Comparison of ENCODE assay signal across 33 mouse cellular contexts in genomic region chr9:39679280-39679679, GRCm38 (mm10). TPM values are rescaled to one million over a fixed set of nuclear protein-coding genes. Genes with fewer than 3 reads are reported as not detected.
DNase-seq lines count a peak whose midpoint lies in the region; ATAC-seq and TF ChIP-seq lines count a peak whose summit lies in the region.
"Had no signal": no experiment of that assay in that cellular context is flagged by ENCODE, and none has a peak within 500 bp of the region (broad histone marks: within the 10 kb centered on the region; RNA-seq: fewer than 3 reads in every experiment).

No protein-coding gene starts in this region.

- ATAC-seq in embryonic facial prominence, embryonic 14.5 days (ENCODE audit: low read depth), result no peak
- peak; percentile 26; the same call in 1 of the 2 replicates for ATAC-seq in limb, embryonic 11.5 days (ENCODE audit: insufficient number of reproducible peaks, low FRiP score, low TSS enrichment, low read depth)
- ATAC-seq in lung, postnatal 0 days, result no peak
- ATAC-seq: CD4-positive, CD25-positive, alpha-beta regulatory T cell, adult 4 months had no signal

- H3K4me1 ChIP-seq in embryonic facial prominence, embryonic 14.5 days (ENCODE audit: control insufficient read depth, insufficient read depth, low read length), result no peaks in the 10 kb centered on the region
- H3K4me1 ChIP-seq in embryonic facial prominence, embryonic 10.5 days, result no peaks in the 10 kb centered on the region
- H3K4me1 ChIP-seq in limb, embryonic 11.5 days (ENCODE audit: control insufficient read depth, insufficient read depth, low read length), result no peaks in the 10 kb centered on the region
- no peaks in the 10 kb centered on the region for H3K4me1 ChIP-seq in limb, embryonic 10.5 days
- no peaks in the 10 kb centered on the region for H3K4me1 ChIP-seq in lung, postnatal 0 days (ENCODE audit: insufficient read depth, low read depth, low read length)
- H3K4me1 ChIP-seq: embryonic facial prominence, embryonic 15.5 days; heart, embryonic 15.5 days; limb, embryonic 13.5 days; liver, embryonic 13.5 days; lung, embryonic 15.5 days; neural tube, embryonic 12.5 days had no signal

- DNase-seq in embryonic facial prominence, embryonic 14.5 days (ENCODE audit: low spot score), result peak; percentile 30
- no peak for DNase-seq in embryonic facial prominence, embryonic 10.5 days (ENCODE audit: low spot score)
- DNase-seq in limb, embryonic 11.5 days (ENCODE audit: low spot score), result no peak
- no peak for DNase-seq in limb, embryonic 10.5 days (ENCODE audit: low spot score)
- DNase-seq in MN1 (ENCODE audit: low spot score), result peak; percentile 6
- peak; percentile 2 for DNase-seq in induced T-regulatory cell, adult 2 months (ENCODE audit: low read depth)
- no peak for DNase-seq in lung, postnatal 0 days (ENCODE audit: low spot score)
- no peak for DNase-seq in adrenal gland, adult 18-20 months (ENCODE audit: low spot score in 2 of 2)
- DNase-seq: cerebellum, adult 11 months; heart, adult 2 months; heart, postnatal 4 days; kidney, adult 8-10 months; kidney, postnatal 14 days; liver, embryonic 13.5 days; right cerebral cortex, postnatal 14 days; thymus, adult 18-20 months; thymus, postnatal 4 days had no signal

- H3K4me3 ChIP-seq in embryonic facial prominence, embryonic 14.5 days (ENCODE audit: low read depth, low read length), result no peak overlapping the region
- H3K4me3 ChIP-seq in embryonic facial prominence, embryonic 10.5 days, result no peak overlapping the region
- H3K4me3 ChIP-seq in limb, embryonic 11.5 days (ENCODE audit: low read depth, low read length), result no peak overlapping the region
- H3K4me3 ChIP-seq in limb, embryonic 10.5 days, result no peak overlapping the region
- no peak overlapping the region for H3K4me3 ChIP-seq in lung, postnatal 0 days (ENCODE audit: low read depth, low read length)
- H3K4me3 ChIP-seq: embryonic facial prominence, embryonic 15.5 days; heart, adult 2 months; heart, embryonic 15.5 days; layer of hippocampus, adult 2 months; limb, embryonic 13.5 days; liver, embryonic 13.5 days; lung, embryonic 15.5 days; neural tube, embryonic 12.5 days had no signal

- no peak overlapping the region for H3K27ac ChIP-seq in embryonic facial prominence, embryonic 14.5 days (replicated peaks; ENCODE audit: low read depth, low read length)
- no peak overlapping the region for H3K27ac ChIP-seq in embryonic facial prominence, embryonic 10.5 days (replicated peaks)
- H3K27ac ChIP-seq in limb, embryonic 11.5 days (replicated peaks; ENCODE audit: low read depth, low read length), result no peak overlapping the region
- H3K27ac ChIP-seq in limb, embryonic 10.5 days, result no peak overlapping the region
- H3K27ac ChIP-seq in lung, postnatal 0 days (ENCODE audit: low read length), result no peak overlapping the region
- H3K27ac ChIP-seq: embryonic facial prominence, embryonic 15.5 days; heart, adult 2 months; heart, embryonic 15.5 days; layer of hippocampus, adult 2 months; limb, embryonic 13.5 days; liver, embryonic 13.5 days; lung, embryonic 15.5 days; macrophage; neural tube, embryonic 12.5 days had no signal

- H3K27me3 ChIP-seq in embryonic facial prominence, embryonic 14.5 days (replicated peaks; ENCODE audit: control insufficient read depth, insufficient read depth, low read length), result no peaks in the 10 kb centered on the region
- no peaks in the 10 kb centered on the region for H3K27me3 ChIP-seq in embryonic facial prominence, embryonic 10.5 days (replicated peaks; ENCODE audit: low read depth, poor library complexity, severe bottlenecking)
- H3K27me3 ChIP-seq in limb, embryonic 11.5 days (ENCODE audit: control insufficient read depth, insufficient read depth, low read length), result no peaks in the 10 kb centered on the region
- no peaks in the 10 kb centered on the region for H3K27me3 ChIP-seq in limb, embryonic 10.5 days (ENCODE audit: low read depth, poor library complexity, severe bottlenecking)
- no peaks in the 10 kb centered on the region for H3K27me3 ChIP-seq in lung, postnatal 0 days (replicated peaks; ENCODE audit: insufficient read depth, low read length)
- H3K27me3 ChIP-seq: embryonic facial prominence, embryonic 15.5 days; heart, embryonic 15.5 days; limb, embryonic 13.5 days; liver, embryonic 13.5 days; lung, embryonic 15.5 days; neural tube, embryonic 12.5 days had no signal

- no peak for TF ChIP-seq EP300 in lung, postnatal 0 days (IDR thresholded peaks at IDR 0.05)

- H3K9ac ChIP-seq in embryonic facial prominence, embryonic 14.5 days (ENCODE audit: low read depth, low read length), result no peak overlapping the region
- no peak overlapping the region for H3K9ac ChIP-seq in limb, embryonic 11.5 days (ENCODE audit: low read length)
- H3K9ac ChIP-seq in lung, postnatal 0 days (replicated peaks; ENCODE audit: low read depth), result no peak overlapping the region
- H3K9ac ChIP-seq: embryonic facial prominence, embryonic 15.5 days; heart, embryonic 15.5 days; limb, embryonic 13.5 days; liver, embryonic 13.5 days; lung, embryonic 15.5 days; neural tube, embryonic 12.5 days had no signal

- WGBS in embryonic facial prominence, embryonic 14.5 days, result 47% methylated on average over 2 of the region's 2 CpGs
- 78% methylated on average over 2 of the region's 2 CpGs for WGBS in embryonic facial prominence, embryonic 10.5 days
- 69% methylated on average over 2 of the region's 2 CpGs for WGBS in limb, embryonic 11.5 days
- 83% methylated on average over 2 of the region's 2 CpGs for WGBS in limb, embryonic 10.5 days
- 60% methylated on average over 2 of the region's 2 CpGs for WGBS in lung, postnatal 0 days

- no peaks in the 10 kb centered on the region for H3K36me3 ChIP-seq in embryonic facial prominence, embryonic 14.5 days (ENCODE audit: control insufficient read depth, insufficient read depth, low read length)
- H3K36me3 ChIP-seq in embryonic facial prominence, embryonic 10.5 days (replicated peaks), result no peaks in the 10 kb centered on the region
- no peaks in the 10 kb centered on the region for H3K36me3 ChIP-seq in limb, embryonic 11.5 days (ENCODE audit: control insufficient read depth, insufficient read depth, low read length)
- no peaks in the 10 kb centered on the region for H3K36me3 ChIP-seq in limb, embryonic 10.5 days
- H3K36me3 ChIP-seq in lung, postnatal 0 days (ENCODE audit: insufficient read depth, low read length), result no peaks in the 10 kb centered on the region
- H3K36me3 ChIP-seq: embryonic facial prominence, embryonic 15.5 days; G1E; heart, embryonic 15.5 days; limb, embryonic 13.5 days; liver, embryonic 13.5 days; lung, embryonic 15.5 days; neural tube, embryonic 12.5 days had no signal

- no peak for TF ChIP-seq CTCF in lung, postnatal 0 days (IDR thresholded peaks at IDR 0.05)

- H3K9me3 ChIP-seq in embryonic facial prominence, embryonic 14.5 days (ENCODE audit: control insufficient read depth, low read length), result no peaks in the 10 kb centered on the region
- no peaks in the 10 kb centered on the region for H3K9me3 ChIP-seq in embryonic facial prominence, embryonic 10.5 days
- no peaks in the 10 kb centered on the region for H3K9me3 ChIP-seq in limb, embryonic 11.5 days (ENCODE audit: control insufficient read depth, low read length)
- no peaks in the 10 kb centered on the region for H3K9me3 ChIP-seq in limb, embryonic 10.5 days (replicated peaks)
- no peaks in the 10 kb centered on the region for H3K9me3 ChIP-seq in lung, postnatal 0 days (ENCODE audit: low read length)
- H3K9me3 ChIP-seq: embryonic facial prominence, embryonic 15.5 days; G1E; heart, embryonic 15.5 days; limb, embryonic 13.5 days; liver, embryonic 13.5 days; lung, embryonic 15.5 days; neural tube, embryonic 12.5 days had no signal

- no peak overlapping the region for H3K4me2 ChIP-seq in embryonic facial prominence, embryonic 14.5 days (ENCODE audit: low read depth, low read length)
- no peak overlapping the region for H3K4me2 ChIP-seq in limb, embryonic 11.5 days (ENCODE audit: low read depth, severe bottlenecking)
- no peak overlapping the region for H3K4me2 ChIP-seq in lung, postnatal 0 days (replicated peaks; ENCODE audit: low read depth, low read length)
- H3K4me2 ChIP-seq: embryonic facial prominence, embryonic 15.5 days; heart, embryonic 15.5 days; limb, embryonic 13.5 days; liver, embryonic 13.5 days; lung, embryonic 15.5 days; neural tube, embryonic 12.5 days had no signal

RNA-seq across cellular contexts. Expression of gene Olfr963, which starts 12.3 kb away (rescaled TPM):
- polyA plus RNA-seq in embryonic facial prominence, embryonic 14.5 days (2014; fragmentation: Nextera tagmentation; extraction: Ambion mirVana), result not detected in 2 replicates
- not detected in 2 replicates for polyA plus RNA-seq in embryonic facial prominence, embryonic 10.5 days (2016; fragmentation: Nextera tagmentation; extraction: Ambion mirVana)
- not detected in 2 replicates for polyA plus RNA-seq in limb, embryonic 11.5 days (2014; fragmentation: Nextera tagmentation; extraction: Ambion mirVana)
- not detected in 2 replicates for polyA plus RNA-seq in limb, embryonic 10.5 days (2016; fragmentation: Nextera tagmentation; extraction: Ambion mirVana)
- not detected in 2 replicates for polyA plus RNA-seq in lung, postnatal 0 days (2015; fragmentation: Nextera tagmentation; extraction: Ambion mirVana)
- not detected for total RNA-seq in adrenal gland, adult 18-20 months (2021)
- total RNA-seq: G1E; gastrocnemius, adult 8-10 months; heart, adult 2 months; heart, postnatal 4 days; layer of hippocampus, adult 2 months; left cerebral cortex, adult 8-10 months; monocyte, adult 5-6 weeks had no signal
- polyA plus RNA-seq: CD4-positive, CD25-positive, alpha-beta regulatory T cell, adult 4 months; frontal cortex, adult 2 months; G1E; heart, adult 2 months; heart, embryonic 15.5 days; intestine, embryonic 14.5 days; limb, embryonic 13.5 days; liver, embryonic 13.5 days; lung, embryonic 15.5 days; macrophage; neural tube, embryonic 12.5 days; spleen, adult 2 months; stomach, embryonic 14.5 days had no signal

RNA-seq across cellular contexts. Expression of gene Olfr149, which starts 27.6 kb away (rescaled TPM):
- polyA plus RNA-seq in embryonic facial prominence, embryonic 14.5 days (2014; fragmentation: Nextera tagmentation; extraction: Ambion mirVana), result not detected in 2 replicates
- polyA plus RNA-seq in embryonic facial prominence, embryonic 10.5 days (2016; fragmentation: Nextera tagmentation; extraction: Ambion mirVana), result 0.05 TPM in 1 of 2 replicates, not detected in the other
- not detected in 2 replicates for polyA plus RNA-seq in limb, embryonic 11.5 days (2014; fragmentation: Nextera tagmentation; extraction: Ambion mirVana)
- polyA plus RNA-seq in limb, embryonic 10.5 days (2016; fragmentation: Nextera tagmentation; extraction: Ambion mirVana), result not detected in 2 replicates
- not detected in 2 replicates for polyA plus RNA-seq in lung, postnatal 0 days (2015; fragmentation: Nextera tagmentation; extraction: Ambion mirVana)
- total RNA-seq in adrenal gland, adult 18-20 months (2021), result not detected
- total RNA-seq: G1E; gastrocnemius, adult 8-10 months; heart, adult 2 months; heart, postnatal 4 days; layer of hippocampus, adult 2 months; left cerebral cortex, adult 8-10 months; monocyte, adult 5-6 weeks had no signal
- polyA plus RNA-seq: CD4-positive, CD25-positive, alpha-beta regulatory T cell, adult 4 months; frontal cortex, adult 2 months; G1E; heart, adult 2 months; heart, embryonic 15.5 days; intestine, embryonic 14.5 days; limb, embryonic 13.5 days; liver, embryonic 13.5 days; lung, embryonic 15.5 days; macrophage; neural tube, embryonic 12.5 days; spleen, adult 2 months; stomach, embryonic 14.5 days had no signal

RNA-seq across cellular contexts. Expression of gene Olfr965, which starts 31.9 kb away (rescaled TPM):
- not detected in 2 replicates for polyA plus RNA-seq in embryonic facial prominence, embryonic 14.5 days (2014; fragmentation: Nextera tagmentation; extraction: Ambion mirVana)
- not detected in 2 replicates for polyA plus RNA-seq in embryonic facial prominence, embryonic 10.5 days (2016; fragmentation: Nextera tagmentation; extraction: Ambion mirVana)
- polyA plus RNA-seq in limb, embryonic 11.5 days (2014; fragmentation: Nextera tagmentation; extraction: Ambion mirVana), result not detected in 2 replicates
- polyA plus RNA-seq in limb, embryonic 10.5 days (2016; fragmentation: Nextera tagmentation; extraction: Ambion mirVana), result not detected in 2 replicates
- not detected in 2 replicates for polyA plus RNA-seq in lung, postnatal 0 days (2015; fragmentation: Nextera tagmentation; extraction: Ambion mirVana)
- not detected for total RNA-seq in adrenal gland, adult 18-20 months (2021)
- total RNA-seq: G1E; gastrocnemius, adult 8-10 months; heart, adult 2 months; heart, postnatal 4 days; layer of hippocampus, adult 2 months; left cerebral cortex, adult 8-10 months; monocyte, adult 5-6 weeks had no signal
- polyA plus RNA-seq: CD4-positive, CD25-positive, alpha-beta regulatory T cell, adult 4 months; embryonic facial prominence, embryonic 15.5 days; frontal cortex, adult 2 months; G1E; heart, adult 2 months; heart, embryonic 15.5 days; intestine, embryonic 14.5 days; limb, embryonic 13.5 days; liver, embryonic 13.5 days; lung, embryonic 15.5 days; macrophage; neural tube, embryonic 12.5 days; spleen, adult 2 months; stomach, embryonic 14.5 days had no signal

RNA-seq across cellular contexts. Expression of gene Olfr961, which starts 34.4 kb away (rescaled TPM):
- not detected in 2 replicates for polyA plus RNA-seq in embryonic facial prominence, embryonic 14.5 days (2014; fragmentation: Nextera tagmentation; extraction: Ambion mirVana)
- polyA plus RNA-seq in embryonic facial prominence, embryonic 10.5 days (2016; fragmentation: Nextera tagmentation; extraction: Ambion mirVana), result not detected in 2 replicates
- polyA plus RNA-seq in limb, embryonic 11.5 days (2014; fragmentation: Nextera tagmentation; extraction: Ambion mirVana), result not detected in 2 replicates
- not detected in 2 replicates for polyA plus RNA-seq in limb, embryonic 10.5 days (2016; fragmentation: Nextera tagmentation; extraction: Ambion mirVana)
- not detected in 2 replicates for polyA plus RNA-seq in lung, postnatal 0 days (2015; fragmentation: Nextera tagmentation; extraction: Ambion mirVana)
- total RNA-seq in adrenal gland, adult 18-20 months (2021), result not detected
- total RNA-seq: gastrocnemius, adult 8-10 months; heart, adult 2 months; heart, postnatal 4 days; layer of hippocampus, adult 2 months; left cerebral cortex, adult 8-10 months; monocyte, adult 5-6 weeks had no signal
- polyA plus RNA-seq: CD4-positive, CD25-positive, alpha-beta regulatory T cell, adult 4 months; frontal cortex, adult 2 months; G1E; heart, adult 2 months; heart, embryonic 15.5 days; intestine, embryonic 14.5 days; limb, embryonic 13.5 days; liver, embryonic 13.5 days; lung, embryonic 15.5 days; macrophage; neural tube, embryonic 12.5 days; spleen, adult 2 months; stomach, embryonic 14.5 days had no signal

RNA-seq across cellular contexts. Expression of gene Olfr150, which starts 51.5 kb away (rescaled TPM):
- not detected in 2 replicates for polyA plus RNA-seq in embryonic facial prominence, embryonic 14.5 days (2014; fragmentation: Nextera tagmentation; extraction: Ambion mirVana)
- polyA plus RNA-seq in embryonic facial prominence, embryonic 10.5 days (2016; fragmentation: Nextera tagmentation; extraction: Ambion mirVana), result not detected in 2 replicates
- polyA plus RNA-seq in limb, embryonic 11.5 days (2014; fragmentation: Nextera tagmentation; extraction: Ambion mirVana), result not detected in 2 replicates
- polyA plus RNA-seq in limb, embryonic 10.5 days (2016; fragmentation: Nextera tagmentation; extraction: Ambion mirVana), result not detected in 2 replicates
- not detected in 2 replicates for polyA plus RNA-seq in lung, postnatal 0 days (2015; fragmentation: Nextera tagmentation; extraction: Ambion mirVana)
- not detected for total RNA-seq in adrenal gland, adult 18-20 months (2021)
- total RNA-seq: gastrocnemius, adult 8-10 months; heart, adult 2 months; heart, postnatal 4 days; layer of hippocampus, adult 2 months; left cerebral cortex, adult 8-10 months; monocyte, adult 5-6 weeks had no signal
- polyA plus RNA-seq: embryonic facial prominence, embryonic 15.5 days; frontal cortex, adult 2 months; G1E; heart, adult 2 months; heart, embryonic 15.5 days; intestine, embryonic 14.5 days; limb, embryonic 13.5 days; liver, embryonic 13.5 days; lung, embryonic 15.5 days; macrophage; neural tube, embryonic 12.5 days; spleen, adult 2 months; stomach, embryonic 14.5 days had no signal

Comparison
In these comparisons a context has a peak if more than half of its experiments do, and no peak if none do; other contexts are left out.
1. DNase-seq: peak in embryonic facial prominence, embryonic 14.5 days (single experiment), MN1 (single experiment) and induced T-regulatory cell, adult 2 months (single experiment); none in embryonic facial prominence, embryonic 10.5 days (single experiment), limb, embryonic 11.5 days (single experiment), limb, embryonic 10.5 days (single experiment), lung, postnatal 0 days (single experiment) and adrenal gland, adult 18-20 months (0 of 2).